Mouse (Mus musculus): Measurements from ENCODE around the gene Slc31a1.

The Slc31a1 gene

GRCm38 (mm10) chr4:62364299-62364698 lies 3.8 kb downstream of the Slc31a1 start:
- DNase-seq, result no peak

GRCm38 (mm10) chr4:62366291-62366690 lies 5.8 kb downstream of the Slc31a1 start:
- no peak for DNase-seq

GRCm38 (mm10) chr4:62367586-62367985 lies 7.1 kb downstream of the Slc31a1 start:
- DNase-seq, result no peak

GRCm38 (mm10) chr4:62369091-62369490 lies 8.6 kb downstream of the Slc31a1 start:
- DNase-seq, result no peak

- no peak for DNase-seq
Observed at GRCm38 (mm10) chr4:62372410-62372809, 11.9 kb downstream of the Slc31a1 start.

GRCm38 (mm10) chr4:62372818-62373520 lies 12.4 kb downstream of the Slc31a1 start:
- no peak for DNase-seq

- no peak for DNase-seq
Observed at GRCm38 (mm10) chr4:62373668-62374067, 13.1 kb downstream of the Slc31a1 start.

GRCm38 (mm10) chr4:62374342-62374741 lies 13.8 kb downstream of the Slc31a1 start:
- no peak for DNase-seq

- no peak for DNase-seq
Observed at GRCm38 (mm10) chr4:62376123-62376522, 15.6 kb downstream of the Slc31a1 start.

- no peak for DNase-seq
Observed at GRCm38 (mm10) chr4:62379724-62380381, 19.3 kb downstream of the Slc31a1 start.

- no peak for DNase-seq
Observed at GRCm38 (mm10) chr4:62383207-62383606, 22.7 kb downstream of the Slc31a1 start.

GRCm38 (mm10) chr4:62383752-62384151 lies 23.2 kb downstream of the Slc31a1 start:
- DNase-seq, result no peak

GRCm38 (mm10) chr4:62384159-62384558 lies 23.6 kb downstream of the Slc31a1 start:
- no peak for DNase-seq

GRCm38 (mm10) chr4:62385439-62385838 lies 24.9 kb downstream of the Slc31a1 start:
- DNase-seq, result no peak

GRCm38 (mm10) chr4:62389592-62390512 lies 29.3 kb downstream of the Slc31a1 start:
- DNase-seq, result peak; percentile 23

- DNase-seq, result no peak
Observed at GRCm38 (mm10) chr4:62391892-62392291, 31.4 kb downstream of the Slc31a1 start.

GRCm38 (mm10) chr4:62393459-62393858 lies 32.9 kb downstream of the Slc31a1 start:
- DNase-seq, result no peak

GRCm38 (mm10) chr4:62395806-62396205 lies 35.3 kb downstream of the Slc31a1 start:
- DNase-seq, result no peak

GRCm38 (mm10) chr4:62397616-62398365 lies 37.3 kb downstream of the Slc31a1 start:
- no peak for DNase-seq

GRCm38 (mm10) chr4:62398956-62399355 lies 38.4 kb downstream of the Slc31a1 start:
- no peak for DNase-seq

GRCm38 (mm10) chr4:62406133-62406532 lies 45.6 kb downstream of the Slc31a1 start:
- no peak for DNase-seq

- DNase-seq, result peak; percentile 74
Observed at GRCm38 (mm10) chr4:62407730-62408582, 47.4 kb downstream of the Slc31a1 start.
